Comparison of ENCODE assay signal across 8 mouse cellular contexts in genomic region chr11:65806909-65807504, GRCm38 (mm10). TPM values are rescaled to one million over a fixed set of nuclear protein-coding genes. Genes with fewer than 3 reads are reported as not detected.
DNase-seq lines count a peak whose midpoint lies in the region; ATAC-seq lines count a peak whose summit lies in the region.

Gene Zkscan6, plus strand, starts transcription at chr11:65807175.

- peak within 1 kb of the TSS; percentile 92 for H3K4me2 ChIP-seq in intestine, embryonic 14.5 days (ENCODE audit: low read length)

- H3K27me3 ChIP-seq in intestine, embryonic 14.5 days (replicated peaks; ENCODE audit: control insufficient read depth, insufficient read depth, low read length) = no peaks in the 10 kb centered on the region

- DNase-seq in adipocyte (ENCODE audit: low spot score) = peak; percentile 92
- DNase-seq in embryo, embryonic 10 days (ENCODE audit: low spot score) = peak; percentile 91
- DNase-seq in gastrocnemius, postnatal 14 days = peak; percentile 86
- DNase-seq in intestine, embryonic 14.5 days (ENCODE audit: low spot score) = peak; percentile 94
- peak; percentile 79 to 81 for DNase-seq in left cerebral cortex, postnatal 14 days (ENCODE audit: low spot score in 2 of 2)
- peak; percentile 91 for DNase-seq in mesoderm, embryonic 11.5 days (ENCODE audit: low read depth, low spot score)
- peak; percentile 80 to 86 for DNase-seq in right cerebral cortex, postnatal 36 days (ENCODE audit: low spot score in 2 of 2)
- DNase-seq in yolk sac, embryonic 10.5 days (ENCODE audit: low spot score) = peak; percentile 97

- H3K9ac ChIP-seq in intestine, embryonic 14.5 days (ENCODE audit: low read length) = peak within 1 kb of the TSS; percentile 71

- intact Hi-C loops in gastrocnemius, postnatal 14 days (cut with DNase I; ENCODE audit: low total_unique reads) = no loop called here
- intact Hi-C loops in left cerebral cortex, postnatal 14 days (cut with DNase I) = no loop called here

- H3K4me3 ChIP-seq in intestine, embryonic 14.5 days (ENCODE audit: low read depth, low read length) = peak within 1 kb of the TSS; percentile 69

- H3K27ac ChIP-seq in intestine, embryonic 14.5 days (ENCODE audit: low read depth) = peak within 1 kb of the TSS; percentile 88

- no peaks in the 10 kb centered on the region for H3K36me3 ChIP-seq in intestine, embryonic 14.5 days (ENCODE audit: control insufficient read depth, insufficient read depth, low read length)

- H3K4me1 ChIP-seq in intestine, embryonic 14.5 days (replicated peaks; ENCODE audit: control insufficient read depth, insufficient read depth, low read length) = peaks cover 9% of the 10 kb centered on the region

- no peaks in the 10 kb centered on the region for H3K9me3 ChIP-seq in intestine, embryonic 14.5 days (ENCODE audit: control insufficient read depth, low read length)

- under 1% methylated on average over 57 of the region's 58 CpGs for WGBS in intestine, embryonic 14.5 days

- ATAC-seq in intestine, embryonic 14.5 days (replicated peaks; ENCODE audit: low FRiP score, low TSS enrichment, low read depth) = peak; percentile 94

RNA-seq across cellular contexts. Expression of gene Zkscan6, which starts in this region (rescaled TPM):
- 1 to 10 TPM; 3.4 TPM for total RNA-seq in gastrocnemius, postnatal 14 days (2021)
- polyA plus RNA-seq in intestine, embryonic 14.5 days (2014; fragmentation: Nextera tagmentation; extraction: Ambion mirVana) = 14.0 and 15.1 TPM in 2 replicates
- 10 to 100 TPM in 1 of 2 experiments, 1 to 10 TPM in 1; 9.8 to 11.7 TPM for total RNA-seq in left cerebral cortex, postnatal 14 days (2021)

Comparison
In these comparisons a context has a peak if more than half of its experiments do, and no peak if none do; other contexts are left out.
1. Peak in every context shown above with its lines: DNase-seq, ATAC-seq, H3K4me3 ChIP-seq and H3K27ac ChIP-seq.